Mouse (Mus musculus) ES-Bruce4 (cell line): Measurements from ENCODE around the gene Nfib.

ENCODE experiments used
- CTCF ChIP-seq: IDR thresholded peaks from one replicate; pipeline ENCODE4 v1.8.1; 2011; ENCODE audit warnings: low read depth, low read length
- EP300 ChIP-seq: IDR thresholded peaks from 2 replicates; pipeline ENCODE4 v1.6.1; 2011; ENCODE audit warnings: low read depth, low read length; ENCODE audit not compliant: insufficient read depth
- POLR2A ChIP-seq: IDR thresholded peaks from one replicate; pipeline ENCODE4 v1.8.1; 2011; ENCODE audit warnings: low read length; ENCODE audit not compliant: insufficient read depth

DNA sequence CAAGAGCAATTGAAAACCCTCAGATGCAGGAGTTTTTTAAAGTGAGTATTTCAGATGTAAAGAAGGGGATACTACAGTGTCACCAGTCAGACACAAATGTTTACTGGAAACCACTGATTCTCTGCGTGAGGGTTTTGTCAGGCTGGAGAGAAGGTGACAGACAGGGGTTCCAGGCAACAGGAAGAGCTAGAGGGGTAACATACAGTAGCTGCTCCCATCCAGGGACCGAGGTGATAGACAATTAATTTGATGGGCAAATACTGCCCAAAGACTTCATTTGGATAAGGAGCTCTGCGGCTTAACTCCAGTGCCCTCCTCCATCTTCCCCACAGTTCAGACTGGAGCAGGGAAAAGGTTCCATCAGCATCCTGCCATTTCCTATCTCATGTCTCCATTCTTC, 42.9 kb downstream of the Nfib start:
- TF ChIP-seq CTCF (no peak), POLR2A (no peak), EP300 (no peak)
